Mouse (Mus musculus) layer of hippocampus, postnatal 14 days (tissue): Measurements from ENCODE around the gene Hpd. TPM values are rescaled to one million over a fixed set of nuclear protein-coding genes. Genes with fewer than 3 reads are reported as not detected.

Experiments used
- DNase-seq, 2 experiments: peaks; one replicate each; pipeline ENCODE4 v3.0.0; 2021 to 2022; ENCODE audit warnings: low spot score in 2 of 2, mixed read lengths in 1 of 2
- total RNA-seq, 2 experiments: library from RNA; stranded (reverse); gene quantifications; 2 replicates each; pipeline ENCODE4 v1.2.3; 2021

The Hpd gene
- total RNA-seq, 2 experiments from 2014 or later: not detected

GRCm38 (mm10) chr5:123149451-123150400, 32.8 kb downstream of the Hpd start:
- peak; percentile 90 to 93 for DNase-seq

DNA sequence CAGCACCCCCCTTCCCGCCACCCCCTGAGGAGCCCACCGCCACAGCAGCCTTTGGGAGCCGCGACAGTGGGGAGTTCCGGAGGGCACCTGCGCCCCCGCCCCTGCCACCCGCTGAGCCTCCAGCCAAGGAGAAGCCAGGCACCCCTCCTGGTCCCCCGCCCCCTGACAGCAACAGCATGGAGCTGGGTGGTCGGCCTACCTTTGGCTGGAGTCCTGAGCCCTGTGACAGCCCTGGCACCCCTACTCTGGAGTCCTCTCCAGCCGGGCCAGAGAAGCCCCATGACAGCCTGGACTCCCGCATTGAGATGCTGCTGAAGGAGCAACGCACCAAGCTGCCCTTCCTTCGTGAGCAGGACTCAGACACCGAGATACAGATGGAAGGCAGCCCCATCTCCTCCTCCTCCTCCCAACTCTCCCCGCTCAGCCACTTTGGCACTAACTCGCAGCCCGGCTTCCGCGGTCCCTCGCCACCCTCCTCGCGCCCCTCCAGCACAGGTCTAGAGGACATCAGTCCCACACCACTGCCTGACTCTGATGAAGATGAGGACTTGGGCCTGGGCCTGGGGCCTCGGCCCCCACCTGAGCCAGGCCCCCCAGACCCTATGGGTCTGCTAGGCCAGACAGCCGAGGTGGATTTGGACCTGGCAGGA, 34.3 kb downstream of the Hpd start:
- DNase-seq: no peak

- no peak for DNase-seq
These were observed 35.0 kb downstream of the Hpd start for GRCm38 (mm10) chr5:123147569-123147968.

- no peak for DNase-seq
These were observed 36.2 kb downstream of the Hpd start for GRCm38 (mm10) chr5:123146357-123146756.

DNA sequence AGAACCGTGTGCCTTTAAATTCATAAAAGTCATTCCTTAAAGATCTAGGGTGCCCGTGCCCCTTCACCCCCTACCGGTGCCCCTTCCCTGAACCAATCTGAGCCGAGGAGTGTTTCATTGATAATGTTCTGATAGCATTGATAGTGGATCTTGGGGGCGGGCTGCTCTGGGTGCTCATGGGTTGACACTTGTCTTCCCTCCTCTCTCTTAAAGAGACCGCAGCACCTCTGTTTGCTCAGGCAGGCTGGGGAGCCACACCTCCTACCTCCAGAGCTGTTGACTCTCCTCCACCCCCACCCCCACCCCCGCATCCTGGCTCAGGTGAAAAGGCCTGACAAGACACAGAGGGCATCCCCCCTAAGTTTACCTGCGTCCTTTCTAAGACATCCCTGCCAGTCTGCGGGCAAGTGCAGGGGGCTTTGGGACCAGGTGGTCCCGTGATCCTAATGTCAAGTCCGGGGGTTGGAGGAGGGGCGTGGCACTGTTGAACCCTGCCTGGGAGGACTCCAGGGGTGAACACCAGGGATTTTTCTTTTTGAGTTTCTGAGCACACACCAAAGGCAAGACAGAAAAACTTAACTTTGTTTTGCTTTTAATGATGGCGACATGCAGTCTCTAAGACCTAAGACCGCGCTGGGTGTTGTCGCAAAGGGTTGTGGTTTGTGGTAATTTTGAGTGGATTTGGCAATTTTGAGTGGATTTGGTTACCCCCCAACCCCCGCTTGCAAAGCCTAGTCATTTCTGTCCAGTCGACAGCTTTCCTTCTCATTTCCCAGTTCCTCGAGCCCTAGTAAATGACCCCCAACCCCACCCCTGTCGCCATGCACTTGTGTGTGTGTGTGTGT, 37.6 kb downstream of the Hpd start:
- DNase-seq: no peak

DNA sequence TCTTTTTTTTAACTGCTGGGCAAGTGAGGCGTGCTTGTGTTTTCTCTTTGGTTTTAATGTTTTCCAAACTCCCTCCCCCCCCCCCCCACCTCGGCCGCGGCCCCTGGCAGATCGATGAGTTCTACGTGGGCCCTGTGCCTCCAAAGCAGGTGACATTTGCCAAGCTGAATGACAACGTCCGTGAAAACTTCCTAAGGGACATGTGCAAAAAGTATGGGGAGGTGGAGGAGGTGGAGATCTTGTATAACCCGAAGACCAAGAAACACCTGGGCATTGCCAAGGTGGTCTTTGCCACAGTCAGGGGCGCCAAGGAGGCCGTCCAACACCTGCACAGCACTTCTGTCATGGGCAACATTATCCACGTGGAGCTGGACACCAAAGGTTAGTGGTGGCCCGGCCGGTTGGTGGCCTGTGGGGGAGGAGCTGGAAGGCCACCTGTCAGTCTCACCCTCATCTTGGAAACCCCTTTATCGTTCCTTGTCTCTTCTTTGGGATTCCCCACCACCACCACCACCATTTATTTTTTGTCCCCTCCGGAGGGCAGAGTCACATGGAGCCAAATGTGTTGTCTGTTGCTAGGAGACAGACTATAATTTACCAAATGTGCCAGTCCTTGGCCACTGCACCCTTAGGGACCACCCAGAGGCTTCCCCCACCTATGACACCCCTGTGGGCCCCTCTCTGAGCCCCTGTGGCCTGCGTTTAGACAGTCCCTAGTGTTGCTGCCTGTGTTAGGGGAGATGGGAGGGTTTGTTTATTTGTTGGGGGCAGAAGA, 38.4 kb downstream of the Hpd start:
- DNase-seq: no peak

DNA sequence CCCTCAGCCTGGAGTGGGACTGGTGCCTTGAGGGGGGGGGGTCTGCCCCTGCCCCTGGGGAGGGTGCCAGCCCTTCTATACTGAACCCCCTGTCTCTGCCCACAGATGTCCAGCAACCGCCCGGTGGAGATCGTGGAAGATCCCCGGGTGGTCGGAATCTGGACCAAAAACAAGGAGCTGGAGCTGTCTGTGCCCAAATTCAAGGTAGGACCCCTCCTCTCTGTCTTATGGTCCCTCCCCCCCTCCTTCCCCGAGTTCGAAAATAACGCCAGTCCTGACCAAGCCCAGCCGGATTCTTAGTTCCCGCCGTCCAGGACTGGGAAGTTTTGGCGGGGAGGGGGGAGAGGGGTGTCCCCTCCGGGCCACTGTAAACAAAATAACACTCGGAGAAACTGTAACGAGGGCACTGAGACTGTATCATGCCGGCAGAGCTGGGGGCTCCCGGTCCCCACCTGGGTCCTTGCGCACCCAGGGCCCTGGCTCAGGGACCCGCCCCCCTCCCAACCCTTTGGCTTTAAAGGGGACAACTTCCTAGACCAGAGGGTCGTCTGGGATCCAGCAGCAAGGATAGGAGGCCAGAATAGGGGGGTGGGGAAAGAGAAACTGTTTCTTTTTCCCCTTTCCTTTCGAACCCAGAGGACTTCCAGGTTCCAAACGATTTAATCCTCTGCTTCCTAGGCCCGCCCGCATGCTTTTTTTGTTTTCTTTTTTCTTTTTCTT, 39.1 kb downstream of the Hpd start:
- DNase-seq: no peak

- no peak for DNase-seq
These were observed 40.1 kb downstream of the Hpd start, which contains the start of gene Setd1b for GRCm38 (mm10) chr5:123142161-123143157. Setd1b (plus strand) TSS chr5:123142193.

- DNase-seq: no peak
These were observed 40.9 kb downstream of the Hpd start for GRCm38 (mm10) chr5:123141555-123142160.

- DNase-seq: peak; percentile 93 to 96
These were observed 41.6 kb downstream of the Hpd start for GRCm38 (mm10) chr5:123140694-123141554.

DNA sequence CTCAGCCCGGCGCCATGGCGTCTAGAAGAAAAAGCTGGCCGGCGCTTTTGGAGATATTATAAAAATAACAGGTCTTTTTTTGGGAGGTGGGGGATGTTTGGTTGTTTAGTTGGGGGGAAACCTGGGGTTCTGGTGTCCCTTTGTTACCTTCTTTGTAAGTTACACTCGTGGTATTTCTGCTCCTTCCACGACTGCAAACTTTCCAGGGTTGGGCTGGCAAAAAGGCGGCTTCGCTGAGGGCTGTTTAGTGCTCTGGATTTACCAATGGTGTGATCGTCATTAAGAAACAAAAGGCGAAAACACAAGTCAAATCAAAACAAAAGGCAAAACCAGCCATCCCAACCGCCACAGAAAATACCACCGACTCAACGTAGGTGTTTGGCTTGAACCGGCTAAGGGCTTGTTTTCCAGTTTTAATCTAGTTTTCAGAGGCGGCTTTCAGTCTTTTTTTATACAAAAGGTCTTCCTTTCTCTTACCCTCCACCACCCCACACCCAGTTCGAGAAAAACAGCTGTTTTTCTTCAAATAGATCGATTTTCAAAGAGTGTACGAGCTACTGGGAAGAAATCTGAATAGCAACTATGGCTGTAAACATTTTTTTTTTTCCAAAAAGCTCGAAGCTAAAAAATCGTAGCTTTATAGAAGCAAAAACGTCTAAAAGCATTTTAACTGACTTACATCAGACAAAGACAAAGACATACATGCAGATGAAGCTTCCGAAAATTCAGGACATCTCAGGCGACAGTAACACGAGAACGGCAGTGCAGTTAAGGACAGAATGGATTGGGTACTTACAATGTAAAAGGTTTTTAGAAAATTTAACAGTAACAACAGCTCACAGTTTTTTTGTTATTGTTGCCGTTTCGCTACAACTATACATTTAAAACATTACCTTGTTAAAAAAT, 42.6 kb downstream of the Hpd start:
- DNase-seq: peak in 1 of 2 experiments; percentile 37

- DNase-seq: peak; percentile 86 to 90
These were observed 43.4 kb downstream of the Hpd start for GRCm38 (mm10) chr5:123138953-123139721.

DNA sequence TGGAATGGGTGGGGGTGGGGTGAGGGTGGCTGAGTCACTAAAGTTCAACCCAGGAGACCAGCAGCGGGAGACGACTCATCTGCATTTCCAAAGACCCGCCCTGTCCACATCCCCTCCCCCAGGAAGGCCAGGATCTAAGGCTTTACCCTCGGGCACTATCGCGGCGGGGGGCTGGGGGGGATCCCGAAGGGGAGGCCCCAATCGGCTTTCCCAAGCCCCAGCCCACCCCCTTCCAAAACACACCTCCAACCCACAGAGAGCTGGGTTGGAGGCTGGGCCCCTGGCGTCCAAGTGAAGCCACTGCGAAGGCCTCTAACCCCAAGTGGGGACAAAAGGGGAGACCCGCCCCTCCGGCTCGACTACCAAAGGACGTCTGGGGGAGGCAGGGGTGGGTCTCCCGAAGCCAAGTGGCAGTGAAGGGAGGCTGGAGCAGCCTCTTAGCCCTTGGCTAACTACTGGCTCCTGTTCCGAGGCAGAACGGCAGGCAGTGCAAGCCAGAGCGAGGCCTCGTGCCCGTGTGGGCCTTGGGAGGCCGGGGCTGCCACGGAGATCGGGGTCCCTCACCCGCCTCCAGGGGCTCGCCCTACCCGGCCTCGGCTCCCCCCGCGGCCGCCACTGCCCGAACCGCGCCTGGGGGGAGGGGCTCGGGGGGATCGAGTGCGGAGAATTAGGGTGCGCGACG, 44.2 kb downstream of the Hpd start:
- no peak for DNase-seq

GRCm38 (mm10) chr5:123137910-123138229, 44.7 kb downstream of the Hpd start:
- DNase-seq: no peak
